Mouse (Mus musculus) CD4-positive, CD25-positive, alpha-beta regulatory T cell, adult 4 months (primary cell): ENCODE measurements around the gene Fam161b. TPM values are rescaled to one million over a fixed set of nuclear protein-coding genes. Genes with fewer than 3 reads are reported as not detected.
"Not testable (repeated sequence)": the region's sequence is repeated elsewhere in the genome, so short reads cannot be mapped to it uniquely, and the experiment has no call there.

Experiments used
- ATAC-seq: one replicate; pipeline ENCODE4 v1.8.0; 2017
- polyA plus RNA-seq, 2 experiments: library from polyadenylated mRNA; unstranded; fragments of 100-300 nt; shearing (Covaris generic); gene quantifications; one replicate each; pipeline ENCODE4 v1.2.1; 2017

The Fam161b gene
- polyA plus RNA-seq, 2 experiments from 2014 or later, result 0.50 to 0.58 TPM

- ATAC-seq, result no peak
Measured at GRCm38 (mm10) chr12:84373831-84374481, 12.3 kb upstream of the Fam161b start.

GRCm38 (mm10) chr12:84371647-84372046, 10.0 kb upstream of the Fam161b start:
- no peak for ATAC-seq

GRCm38 (mm10) chr12:84366971-84367370, 5.3 kb upstream of the Fam161b start:
- ATAC-seq, result no peak

DNA sequence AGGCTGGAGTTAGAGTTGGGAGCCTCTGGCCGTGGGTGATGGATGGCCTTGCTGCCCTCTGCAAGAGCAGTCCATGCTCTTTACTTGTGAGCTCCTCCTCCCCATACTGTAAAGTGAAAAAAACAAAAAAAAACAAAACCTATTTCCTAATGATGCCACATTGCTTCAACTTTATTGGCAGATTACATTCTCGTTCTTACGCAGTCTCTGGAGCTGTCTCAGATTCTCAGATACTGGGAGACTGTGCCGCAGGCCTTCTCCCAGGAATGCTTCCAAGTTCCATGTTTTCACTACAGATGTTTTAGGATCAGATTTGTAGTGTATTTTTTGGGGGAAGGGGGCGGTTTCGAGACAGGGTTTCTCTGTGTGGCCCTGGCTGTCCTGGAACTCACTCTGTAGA, 3.5 kb upstream of the Fam161b start:
- ATAC-seq, result no peak

DNA sequence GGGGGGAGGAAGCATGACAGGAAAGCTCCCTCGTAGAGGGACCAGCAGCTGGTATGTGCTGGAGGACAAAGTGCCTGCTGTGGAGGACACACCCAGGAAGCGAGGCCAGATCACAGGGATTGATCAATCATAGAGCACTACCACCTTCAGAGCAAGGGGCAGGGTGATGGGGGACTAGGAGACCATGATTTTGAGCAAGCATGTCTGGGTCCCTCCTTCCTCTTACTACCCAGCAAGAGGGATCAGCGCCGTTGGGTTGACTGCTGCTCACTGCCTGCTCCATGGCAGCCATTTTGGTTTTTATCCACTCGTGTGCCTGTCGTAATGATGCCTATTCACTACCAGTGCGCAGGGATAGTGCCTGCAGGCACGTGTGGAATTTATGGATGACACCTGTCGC, 2.7 kb upstream of the Fam161b start:
- ATAC-seq, result no peak

GRCm38 (mm10) chr12:84362872-84363271, 1.2 kb upstream of the Fam161b start:
- ATAC-seq, result no peak

DNA sequence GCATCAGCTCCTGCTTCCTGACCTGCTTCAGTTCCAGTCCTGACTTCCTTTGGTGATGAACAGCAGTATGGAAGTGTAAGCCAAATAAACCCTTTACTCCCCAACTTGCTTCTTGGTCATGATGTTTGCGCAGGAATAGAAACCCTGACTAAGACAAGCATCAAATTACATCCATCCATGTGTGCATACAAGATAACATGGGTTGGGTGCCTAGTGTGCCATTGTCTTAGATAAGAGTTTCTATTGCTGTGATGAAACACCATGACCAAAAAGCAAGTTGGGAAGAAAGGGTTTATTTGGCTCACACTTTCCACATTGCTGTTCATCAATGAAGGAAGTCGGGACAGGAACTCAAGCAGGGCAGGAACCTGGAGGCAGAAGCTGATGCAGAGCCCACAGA, 2.9 kb downstream of the Fam161b start:
- not testable (repeated sequence) for ATAC-seq

DNA sequence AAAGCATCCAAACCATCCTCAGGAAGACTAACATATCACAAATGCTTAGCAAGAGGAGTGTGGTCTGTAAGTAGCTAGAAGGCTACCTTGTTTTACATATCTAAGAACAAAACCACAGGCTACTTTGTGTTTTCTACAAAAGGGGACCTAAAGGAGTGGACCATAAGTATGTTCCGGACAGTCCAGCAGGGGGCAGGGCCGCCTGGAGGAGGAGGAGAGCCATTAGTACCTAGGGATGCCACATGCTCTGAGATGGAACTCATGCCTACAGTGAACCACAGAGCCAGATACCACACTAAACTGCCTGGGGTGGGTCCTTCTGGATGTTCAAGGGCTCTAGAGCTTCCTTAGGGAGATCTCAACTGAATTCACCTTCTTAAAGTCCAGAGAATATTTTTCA, 14.4 kb downstream of the Fam161b start:
- ATAC-seq, result no peak

DNA sequence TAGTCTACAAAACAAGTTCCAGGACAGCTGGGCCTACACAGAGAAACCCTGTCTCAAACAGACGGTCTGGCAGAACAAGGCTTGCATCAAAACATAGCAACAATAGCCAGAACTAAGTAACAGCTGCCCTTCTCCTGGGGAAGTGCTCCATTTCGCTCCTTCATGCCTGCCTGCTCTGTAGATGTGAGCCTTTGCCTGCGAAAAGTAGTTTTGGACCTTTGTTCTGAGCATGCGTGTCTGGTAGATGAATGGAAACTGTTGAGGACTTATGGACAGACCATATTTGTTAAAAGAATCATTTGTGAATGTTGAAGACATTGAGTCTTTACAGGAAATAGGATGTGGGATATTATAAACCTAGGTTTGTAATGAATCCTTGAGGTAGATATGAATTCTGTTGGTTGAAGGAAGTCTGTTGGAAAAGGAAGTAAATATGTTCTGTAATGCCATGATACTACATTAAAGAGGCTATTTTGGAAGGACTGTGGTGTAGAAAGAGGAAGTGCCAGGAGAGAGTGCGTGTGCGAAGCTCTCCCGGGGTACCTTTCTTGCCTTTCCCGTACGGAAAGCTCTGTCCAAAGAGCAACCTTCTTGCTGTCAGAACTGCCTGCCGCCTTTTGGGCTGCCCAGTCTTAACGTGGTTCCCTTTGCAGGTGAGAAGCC, 24.5 kb downstream of the Fam161b start:
- ATAC-seq, result no peak

DNA sequence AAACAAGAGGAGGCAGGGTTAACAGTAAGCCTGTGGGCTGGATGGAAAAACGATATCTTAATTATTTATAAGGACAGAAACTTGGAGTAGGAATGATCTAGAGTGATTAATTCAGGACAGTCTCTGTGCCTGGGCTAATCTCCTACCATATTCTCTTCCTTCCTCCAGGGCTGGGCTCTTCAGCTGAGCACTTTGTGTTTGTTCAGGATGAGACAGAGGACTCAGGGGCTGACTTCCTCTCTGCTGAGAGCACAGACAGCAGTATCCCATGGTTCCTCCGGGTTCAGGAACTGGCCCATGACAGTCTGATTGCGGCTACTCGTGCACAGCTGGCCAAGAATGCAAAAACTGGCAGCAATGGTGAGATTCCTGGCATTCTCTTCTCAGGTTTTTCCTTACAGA, 34.5 kb downstream of the Fam161b start:
- ATAC-seq, result no peak

GRCm38 (mm10) chr12:84316721-84317621, 44.7 kb downstream of the Fam161b start, which contains the start of gene Zfp410:
Zfp410 (plus strand) TSS chr12:84316852.
- peak; percentile 87 for ATAC-seq

- ATAC-seq, result no peak
Measured at GRCm38 (mm10) chr12:84316006-84316405, 45.6 kb downstream of the Fam161b start.

DNA sequence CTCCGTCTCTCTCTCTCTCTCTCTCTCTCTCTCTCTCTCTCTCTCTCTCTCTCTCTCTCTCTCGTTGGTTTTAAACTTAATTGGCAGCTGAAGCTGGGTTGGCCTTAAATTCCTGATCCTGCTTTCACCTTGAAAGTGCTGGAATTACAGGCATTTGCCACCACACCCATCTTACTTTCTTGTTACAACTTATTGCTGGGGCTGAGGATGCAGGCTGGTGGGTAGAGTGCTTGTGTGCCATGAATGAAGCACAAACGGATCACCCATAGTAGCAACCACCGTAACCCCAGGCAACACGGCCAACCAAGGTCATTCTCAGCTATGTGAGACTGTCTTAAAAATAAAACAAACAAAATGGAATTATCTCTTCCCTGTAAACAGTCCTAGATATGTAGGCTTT, 50.3 kb downstream of the Fam161b start:
- ATAC-seq, result no peak

GRCm38 (mm10) chr12:84304554-84304953, 57.1 kb downstream of the Fam161b start:
- no peak for ATAC-seq

- ATAC-seq, result no peak
Measured at GRCm38 (mm10) chr12:84304101-84304500, 57.5 kb downstream of the Fam161b start.

DNA sequence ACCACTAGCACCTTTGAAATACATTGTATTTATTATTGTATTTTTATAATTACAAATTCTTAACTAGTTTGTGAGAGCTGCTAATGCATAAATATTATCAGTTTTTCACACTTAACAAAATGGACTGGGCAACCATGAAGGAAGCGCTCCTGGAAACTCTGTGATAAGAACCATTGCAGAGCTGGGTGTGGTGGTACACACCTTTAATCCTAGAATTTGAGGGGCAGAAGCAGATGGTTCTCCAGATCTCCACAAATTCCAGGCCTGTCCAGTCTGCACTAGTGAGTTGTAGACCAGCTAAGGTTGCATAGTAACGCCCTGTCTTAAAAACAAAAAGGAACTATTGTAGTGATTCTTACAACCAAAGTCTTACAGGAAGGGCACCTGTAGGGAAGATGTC, 62.4 kb downstream of the Fam161b start:
- no peak for ATAC-seq

- ATAC-seq, result no peak
Measured at GRCm38 (mm10) chr12:84297851-84298250, 63.8 kb downstream of the Fam161b start.

Other genes with a start within 250 kb of the Fam161b start
- under 1 TPM; 0.10 to 0.12 TPM for gene Dnal1, start 247.5 kb downstream of the Fam161b start, polyA plus RNA-seq
- gene Pnma1, start 213.3 kb downstream of the Fam161b start, polyA plus RNA-seq, result not detected
- gene Elmsan1, start 143.0 kb downstream of the Fam161b start, polyA plus RNA-seq, result 1 to 10 TPM; 7.3 to 8.2 TPM
- 10 to 100 TPM; 50.3 to 52.9 TPM for gene Ptgr2, start 76.6 kb downstream of the Fam161b start, polyA plus RNA-seq
- 10 to 100 TPM; 44.8 to 69.0 TPM for gene Zfp410, start 45.0 kb downstream of the Fam161b start, polyA plus RNA-seq
- 10 to 100 TPM; 22.6 to 27.8 TPM for gene Coq6, start 176 bp downstream of the Fam161b start, polyA plus RNA-seq
- gene Entpd5, start 47.2 kb upstream of the Fam161b start, polyA plus RNA-seq, result 10 to 100 TPM; 19.5 to 36.7 TPM
- gene Bbof1, start 47.2 kb upstream of the Fam161b start, polyA plus RNA-seq, result under 1 TPM; 0.77 to 0.86 TPM
- 10 to 100 TPM; 31.9 to 40.6 TPM for gene Rnf113a2, start 55.4 kb upstream of the Fam161b start, polyA plus RNA-seq
- 10 to 100 TPM; 13.9 to 15.6 TPM for gene Aldh6a1, start 89.2 kb upstream of the Fam161b start, polyA plus RNA-seq
- 10 to 100 TPM; 20.9 to 29.3 TPM for gene Lin52, start 89.6 kb upstream of the Fam161b start, polyA plus RNA-seq
- gene Vsx2, start 207.9 kb upstream of the Fam161b start, polyA plus RNA-seq, result not detected